Mouse (Mus musculus): ENCODE data around the gene Hhat. TPM values are rescaled to one million over a fixed set of nuclear protein-coding genes. Genes with fewer than 3 reads are reported as not detected.

Gene Hhat
- total RNA-seq (2012; rRNA removed) (0.21 and 0.29 TPM in 2 replicates), total RNA-seq (2014; rRNA removed) (1.1 and 1.4 TPM in 2 replicates), polyA plus RNA-seq (2012; ENCODE audit: insufficient read length, low read depth) (1.2 and 1.8 TPM in 2 replicates)

GRCm38 (mm10) chr1:192770495-192771331 lies at the start of gene Hhat:
TSS of gene Hhat (minus strand) at chr1:192771223.
- H3K27ac ChIP-seq (ENCODE audit: insufficient read depth, low read depth): no peak within 1 kb of the TSS
- H3K4me2 ChIP-seq (ENCODE audit: insufficient read depth, low read depth, poor library complexity, severe bottlenecking): no peak within 1 kb of the TSS
- DNase-seq (ENCODE audit: extremely low read depth): no peak
- H3K36me3 ChIP-seq (replicated peaks in 1 of 2; ENCODE audit: control insufficient read depth in 1 of 2, insufficient read depth in 1 of 2, low read length in 1 of 2): no peaks in the 10 kb centered on the region
- H3K4me3 ChIP-seq (replicated peaks in 1 of 3; ENCODE audit: low read depth in 2 of 3, low read length in 2 of 3, poor library complexity in 1 of 3): no peak within 1 kb of the TSS
- no peak for TF ChIP-seq JUN (IDR thresholded peaks at IDR 0.05; ENCODE audit: insufficient read depth, low read depth, low read length)
- TF ChIP-seq NELFE (IDR thresholded peaks at IDR 0.05; ENCODE audit: low read depth, low read length): no peak
- no peak for TF ChIP-seq CHD1 (IDR thresholded peaks at IDR 0.05; ENCODE audit: low read depth, low read length)
- no peak for TF ChIP-seq MAX (IDR thresholded peaks at IDR 0.05; ENCODE audit: low read length)
- no peak for TF ChIP-seq UBTF (IDR thresholded peaks at IDR 0.05; ENCODE audit: low read depth, low read length)
- no peak for TF ChIP-seq POLR2AphosphoS2 (IDR thresholded peaks at IDR 0.05; ENCODE audit: low read depth, low read length)
- TF ChIP-seq RCOR1 (conservative IDR thresholded peaks at IDR 0.05; ENCODE audit: low read depth, low read length): no peak
- dilution Hi-C loops (cut with MboI; ENCODE audit: extremely low pct_ligation_motif_present, extremely low pct_unique_long_range_greater_than_20kb, low sequenced_read_pairs): no loop called here
- H3K4me1 ChIP-seq (ENCODE audit: control insufficient read depth in 1 of 2, insufficient read depth in 2 of 2): peaks cover 2 to 11% of the 10 kb centered on the region in 2 experiments; a peak in 3 of 4 replicates
- in situ Hi-C loops (cut with MboI; ENCODE audit: low pct_ligation_motif_present, low pct_unique_long_range_greater_than_20kb, low sequenced_read_pairs): loop anchor here (25.0 kb wide), 1 partner anchor 342 kb away; no protein-coding TSS in a partner anchor
- H3K79me2 ChIP-seq (replicated peaks; ENCODE audit: control insufficient read depth, extremely low read depth, insufficient read depth, poor library complexity, severe bottlenecking): no peaks in the 10 kb centered on the region
- H3K27me3 ChIP-seq (replicated peaks): no peaks in the 10 kb centered on the region
- no peaks in the 10 kb centered on the region for H3K9me3 ChIP-seq (replicated peaks; ENCODE audit: low read length)
- no peak within 1 kb of the TSS for H3K9ac ChIP-seq (ENCODE audit: insufficient read depth, low read depth)

GRCm38 (mm10) chr1:192818334-192818733 lies 47.3 kb upstream of the Hhat start:
- dilution Hi-C loops (cut with MboI; ENCODE audit: extremely low pct_ligation_motif_present, extremely low pct_unique_long_range_greater_than_20kb, low sequenced_read_pairs) (no loop called here), in situ Hi-C loops (cut with MboI; ENCODE audit: low pct_ligation_motif_present, low pct_unique_long_range_greater_than_20kb, low sequenced_read_pairs) (no loop called here)
- no peaks in the 10 kb centered on the region for H3K36me3 ChIP-seq (replicated peaks in 1 of 2; ENCODE audit: control insufficient read depth in 1 of 2, insufficient read depth in 1 of 2, low read length in 1 of 2)
- no peak overlapping the region for H3K9ac ChIP-seq (ENCODE audit: insufficient read depth, low read depth)
- DNase-seq (ENCODE audit: extremely low read depth): no peak
- no peaks in the 10 kb centered on the region for H3K79me2 ChIP-seq (replicated peaks; ENCODE audit: control insufficient read depth, extremely low read depth, insufficient read depth, poor library complexity, severe bottlenecking)
- peaks cover 0 to 7% of the 10 kb centered on the region in 2 experiments; a peak in 2 of 4 replicates for H3K4me1 ChIP-seq (ENCODE audit: control insufficient read depth in 1 of 2, insufficient read depth in 2 of 2)
- H3K9me3 ChIP-seq (replicated peaks; ENCODE audit: low read length): no peaks in the 10 kb centered on the region
- TF ChIP-seq KAT2A (IDR thresholded peaks at IDR 0.05; ENCODE audit: insufficient replicate concordance, low read length): no peak
- no peak for TF ChIP-seq CHD2 (IDR thresholded peaks at IDR 0.05; ENCODE audit: low read length)
- no peak for TF ChIP-seq UBTF (IDR thresholded peaks at IDR 0.05; ENCODE audit: low read depth, low read length)
- TF ChIP-seq USF1 (IDR thresholded peaks at IDR 0.05; ENCODE audit: low read depth, low read length): no peak
- no peak for TF ChIP-seq MXI1 (IDR thresholded peaks at IDR 0.05; ENCODE audit: low read depth, low read length)
- no peak for TF ChIP-seq ELF1 (IDR thresholded peaks at IDR 0.05; ENCODE audit: low read depth, low read length)
- TF ChIP-seq CHD1 (IDR thresholded peaks at IDR 0.05; ENCODE audit: low read depth, low read length): no peak
- no peak for TF ChIP-seq MEF2A (IDR thresholded peaks at IDR 0.05; ENCODE audit: borderline replicate concordance, low read depth, low read length)
- TF ChIP-seq RCOR1 (conservative IDR thresholded peaks at IDR 0.05; ENCODE audit: low read depth, low read length): no peak
- no peak for TF ChIP-seq PAX5 (IDR thresholded peaks at IDR 0.05; ENCODE audit: low read length)
- no peak overlapping the region for H3K4me3 ChIP-seq (replicated peaks in 1 of 3; ENCODE audit: low read depth in 2 of 3, low read length in 2 of 3, poor library complexity in 1 of 3)
- H3K4me2 ChIP-seq (ENCODE audit: insufficient read depth, low read depth, poor library complexity, severe bottlenecking): no peak overlapping the region
- no peak overlapping the region for H3K27ac ChIP-seq (ENCODE audit: insufficient read depth, low read depth)
- H3K27me3 ChIP-seq (replicated peaks): no peaks in the 10 kb centered on the region
